Mouse (Mus musculus) E14TG2a.4 (cell line): ENCODE data around the gene Ppm1b.

Experiments used
- CTCF ChIP-seq: conservative IDR thresholded peaks from 2 replicates; pipeline ENCODE4 v1.5.1; 2014; ENCODE audit warnings: low read length
- NANOG ChIP-seq: IDR thresholded peaks from 2 replicates; pipeline ENCODE4 v1.6.1; 2014; ENCODE audit warnings: borderline replicate concordance, low read length, mixed read lengths

GRCm38 (mm10) chr17:84995844-84996243 lies 39.3 kb downstream of the Ppm1b start:
- TF ChIP-seq CTCF = no peak
- TF ChIP-seq NANOG = no peak
